Comparison of ENCODE assay signal across 37 mouse cellular contexts in the genomic region with DNA sequence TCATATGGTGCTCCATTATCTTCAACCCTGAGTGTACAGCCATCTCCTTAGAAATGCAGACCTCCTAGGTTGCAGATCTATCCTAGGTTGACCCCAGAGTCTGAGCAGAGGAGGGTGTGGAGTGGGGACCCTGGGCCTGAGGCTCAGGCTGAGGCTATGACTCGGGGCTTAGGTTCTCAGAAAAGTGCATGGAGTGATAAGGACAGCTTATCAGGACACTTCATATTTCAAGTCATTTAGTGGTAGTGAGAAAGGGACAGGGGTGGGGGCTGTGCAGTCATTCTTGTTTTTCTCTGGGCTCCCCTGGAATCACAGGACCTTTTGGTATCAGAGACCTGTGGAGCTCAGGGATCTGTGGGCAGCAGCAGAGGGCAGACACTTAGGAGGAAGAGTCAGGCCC. TPM values are rescaled to one million over a fixed set of nuclear protein-coding genes. Genes with fewer than 3 reads are reported as not detected.
A peak's percentile ranks its signal among the peaks of the same experiment; 100 is the strongest.
DNase-seq lines count a peak whose midpoint lies in the region; ATAC-seq and TF ChIP-seq lines count a peak whose summit lies in the region.
"Had no signal": no experiment of that assay in that cellular context is flagged by ENCODE, and none has a peak within 500 bp of the region (broad histone marks: within the 10 kb centered on the region; RNA-seq: fewer than 3 reads in every experiment).

No protein-coding gene starts in this region.

- ATAC-seq in liver, embryonic 12.5 days = peak; percentile 85
- ATAC-seq in megakaryocyte progenitor cell, adult 5-6 weeks (replicated peaks; ENCODE audit: poor library complexity) = peak; percentile 56
- ATAC-seq: forebrain, embryonic 14.5 days; lung, postnatal 0 days; midbrain, embryonic 16.5 days had no signal

- H3K9me3 ChIP-seq in MEL (replicated peaks; ENCODE audit: insufficient read depth, low read length) = no peaks in the 10 kb centered on the region
- H3K9me3 ChIP-seq in liver, embryonic 12.5 days (replicated peaks) = no peaks in the 10 kb centered on the region
- H3K9me3 ChIP-seq: heart, embryonic 13.5 days; hindbrain, embryonic 15.5 days; kidney, embryonic 15.5 days; limb, embryonic 12.5 days had no signal

- TF ChIP-seq POLR2A in MEL (IDR thresholded peaks at IDR 0.05; ENCODE audit: control insufficient read depth in 1 of 2, insufficient read depth in 1 of 2, low read depth in 1 of 2, low read length in 2 of 2, poor library complexity in 1 of 2) = no peak
- no peak for TF ChIP-seq POLR2A in cerebellum, adult 2 months (IDR thresholded peaks at IDR 0.05; ENCODE audit: borderline replicate concordance, insufficient read depth, low read length)

- H3K9ac ChIP-seq in MEL (ENCODE audit: control insufficient read depth, low read depth, low read length, poor library complexity, severe bottlenecking) = no peak overlapping the region
- no peak overlapping the region for H3K9ac ChIP-seq in liver, embryonic 12.5 days
- H3K9ac ChIP-seq: heart, embryonic 13.5 days; hindbrain, embryonic 15.5 days; kidney, embryonic 15.5 days; limb, embryonic 12.5 days had no signal

- 0% methylated on average over 1 of the region's 1 CpGs for WGBS in liver, embryonic 12.5 days (ENCODE audit: insufficient replicate concordance)
- 91% methylated on average over 1 of the region's 1 CpGs for WGBS in cerebellum, adult 2 months

- no peak for TF ChIP-seq RAD21 in MEL (IDR thresholded peaks at IDR 0.05; ENCODE audit: low read depth, low read length)

- H3K4me2 ChIP-seq in liver, embryonic 12.5 days = peak overlapping the region; percentile 38
- H3K4me2 ChIP-seq: heart, embryonic 13.5 days; hindbrain, embryonic 15.5 days; kidney, embryonic 15.5 days; limb, embryonic 12.5 days; midbrain, embryonic 11.5 days had no signal

- TF ChIP-seq CTCF in MEL (IDR thresholded peaks at IDR 0.05 in 2 of 3, conservative IDR thresholded peaks at IDR 0.05 in 1 of 3; ENCODE audit: control insufficient read depth in 1 of 3, insufficient read depth in 1 of 3, low read depth in 2 of 3, low read length in 3 of 3, poor library complexity in 1 of 3, severe bottlenecking in 1 of 3) = no peak
- no peak for TF ChIP-seq CTCF in cerebellum, adult 2 months (IDR thresholded peaks at IDR 0.05; ENCODE audit: borderline replicate concordance, insufficient read depth, low read depth, low read length)

- peak; percentile 67 to 68 for TF ChIP-seq EP300 in MEL (IDR thresholded peaks at IDR 0.05; ENCODE audit: low read depth in 1 of 2, low read length in 2 of 2)

- peak; percentile 57 for DNase-seq in heart, adult 11 months
- DNase-seq in heart, adult 9 months (ENCODE audit: low spot score in 2 of 2) = no peak
- DNase-seq in MEL (ENCODE audit: low read depth, low spot score) = peak; percentile 44
- no peak for DNase-seq in layer of hippocampus, adult 9-10 months (ENCODE audit: low spot score)
- no peak for DNase-seq in cerebellum, adult 2 months
- DNase-seq: adrenal gland, postnatal 25 days; cerebellum, adult 18-20 months; cerebellum, postnatal 14 days; gastrocnemius, postnatal 36 days; heart, adult 2 months; heart, postnatal 10 days; kidney, adult 18-20 months; kidney, postnatal 25 days; lung, adult 18-20 months; lung, postnatal 4 days; right cerebral cortex, postnatal 25 days; thymus, adult 18-20 months; thymus, postnatal 25 days had no signal

- H3K27ac ChIP-seq in MEL (ENCODE audit: control insufficient read depth, low read depth, low read length) = peak overlapping the region; percentile 38
- no peak overlapping the region for H3K27ac ChIP-seq in liver, embryonic 12.5 days
- no peak overlapping the region for H3K27ac ChIP-seq in cerebellum, adult 2 months (ENCODE audit: insufficient read depth, low read length)
- H3K27ac ChIP-seq: heart, adult 2 months; heart, embryonic 13.5 days; hindbrain, embryonic 15.5 days; kidney, embryonic 15.5 days; layer of hippocampus, adult 2 months; limb, embryonic 12.5 days had no signal

- H3K4me1 ChIP-seq in MEL (ENCODE audit: control insufficient read depth in 1 of 2, insufficient read depth in 2 of 2, low read length in 2 of 2) = peaks cover 7 to 22% of the 10 kb centered on the region in 2 experiments
- H3K4me1 ChIP-seq in liver, embryonic 12.5 days = peaks cover 46% of the 10 kb centered on the region
- no peaks in the 10 kb centered on the region for H3K4me1 ChIP-seq in cerebellum, adult 2 months (ENCODE audit: control insufficient read depth, insufficient read depth, low read length)
- H3K4me1 ChIP-seq: hindbrain, embryonic 15.5 days; kidney, embryonic 15.5 days; limb, embryonic 12.5 days had no signal

- H3K36me3 ChIP-seq in MEL (ENCODE audit: control insufficient read depth in 1 of 2, insufficient read depth in 2 of 2, low read length in 2 of 2) = peaks cover 0 to 26% of the 10 kb centered on the region in 2 experiments; a peak in 2 of 4 replicates
- no peaks in the 10 kb centered on the region for H3K36me3 ChIP-seq in liver, embryonic 12.5 days
- H3K36me3 ChIP-seq: heart, embryonic 13.5 days; hindbrain, embryonic 15.5 days; kidney, embryonic 15.5 days; limb, embryonic 12.5 days had no signal

- no peaks in the 10 kb centered on the region for H3K79me2 ChIP-seq in MEL (ENCODE audit: control insufficient read depth, insufficient read depth, low read length, poor library complexity)

- no peaks in the 10 kb centered on the region for H3K27me3 ChIP-seq in MEL (ENCODE audit: control insufficient read depth in 1 of 2, insufficient read depth in 2 of 2, low read length in 2 of 2)
- no peaks in the 10 kb centered on the region for H3K27me3 ChIP-seq in liver, embryonic 12.5 days (replicated peaks)
- H3K27me3 ChIP-seq in cerebellum, adult 2 months (ENCODE audit: control insufficient read depth, insufficient read depth, low read length) = no peaks in the 10 kb centered on the region
- H3K27me3 ChIP-seq: heart, embryonic 13.5 days; hindbrain, embryonic 15.5 days; kidney, embryonic 15.5 days; limb, embryonic 12.5 days had no signal

- no peak overlapping the region for H3K4me3 ChIP-seq in MEL (ENCODE audit: control insufficient read depth in 1 of 2, insufficient read depth in 1 of 2, low read depth in 2 of 2, low read length in 2 of 2)
- no peak overlapping the region for H3K4me3 ChIP-seq in liver, embryonic 12.5 days
- no peak overlapping the region for H3K4me3 ChIP-seq in cerebellum, adult 2 months (replicated peaks; ENCODE audit: insufficient read depth, low read depth, low read length)
- H3K4me3 ChIP-seq: heart, adult 2 months; heart, embryonic 13.5 days; hindbrain, embryonic 15.5 days; kidney, embryonic 15.5 days; layer of hippocampus, adult 2 months; limb, embryonic 12.5 days had no signal

TF ChIP-seq in MEL, 35 proteins besides CTCF, POLR2A, EP300 and RAD21 (continues in another document):
- no peak for TF ChIP-seq TBP (IDR thresholded peaks at IDR 0.05; ENCODE audit: low read depth, low read length)
- 0 out of 2 replicates have a peak, but pooled peaks have one; percentile 47 for TF ChIP-seq MAZ (IDR thresholded peaks at IDR 0.05; ENCODE audit: low read depth, low read length)
- TF ChIP-seq TCF12 (IDR thresholded peaks at IDR 0.05; ENCODE audit: low read depth, low read length) = peak; percentile 67
- no peak for TF ChIP-seq NELFE (IDR thresholded peaks at IDR 0.05; ENCODE audit: low read depth, low read length)
- TF ChIP-seq GATA1 (IDR thresholded peaks at IDR 0.05; ENCODE audit: low read depth, low read length) = peak; percentile 83
- peak; percentile 54; the same call in 1 of the 2 replicates for TF ChIP-seq ETS1 (IDR thresholded peaks at IDR 0.05; ENCODE audit: low read depth, low read length)

RNA-seq across cellular contexts. Expression of a gene that starts 2.0 kb away (rescaled TPM):
- 0.04 and 0.07 TPM in 2 replicates for total RNA-seq in MEL (2012; rRNA removed)
- polyA plus RNA-seq in MEL (2012; ENCODE audit: insufficient read depth in 1 of 2, insufficient read length in 2 of 2, low read depth in 1 of 2, low replicate concordance in 2 of 2, missing spikeins in 1 of 2) = under 1 TPM in 1 of 2 experiments, not detected in 1; 0.07 TPM
- polyA plus RNA-seq in liver, embryonic 12.5 days (2016; fragmentation: Nextera tagmentation; extraction: Ambion mirVana) = 0.04 and 0.19 TPM in 2 replicates
- not detected in 2 replicates for total RNA-seq in megakaryocyte progenitor cell, adult 5-6 weeks (2015)
- not detected in 2 replicates for total RNA-seq in megakaryocyte progenitor cell, adult 5-6 weeks (2017)
- polyA plus RNA-seq in cerebellum, adult 2 months (2012; rRNA removed) = not detected in 2 replicates
- total RNA-seq: adrenal gland, adult 18-20 months; adrenal gland, postnatal 25 days; gastrocnemius, postnatal 36 days; heart, adult 2 months; heart, postnatal 10 days; hematopoietic stem cell, adult 5-6 weeks; layer of hippocampus, adult 2 months; left cerebral cortex, postnatal 10 days; neutrophil, adult 5-6 weeks had no signal
- polyA plus RNA-seq: embryonic facial prominence, embryonic 11.5 days; forebrain, embryonic 14.5 days; heart, adult 2 months; heart, embryonic 13.5 days; limb, embryonic 12.5 days; lung, postnatal 0 days had no signal

RNA-seq across cellular contexts. Expression of a gene that starts 4.6 kb away (rescaled TPM):
- total RNA-seq in MEL (2012; rRNA removed) = 0.12 TPM in 1 of 2 replicates, not detected in the other
- under 1 TPM in 1 of 2 experiments, not detected in 1; 0.61 TPM for polyA plus RNA-seq in MEL (2012; ENCODE audit: insufficient read depth in 1 of 2, insufficient read length in 2 of 2, low read depth in 1 of 2, low replicate concordance in 2 of 2, missing spikeins in 1 of 2)
- 0.33 and 0.41 TPM in 2 replicates for polyA plus RNA-seq in liver, embryonic 12.5 days (2016; fragmentation: Nextera tagmentation; extraction: Ambion mirVana)
- not detected in 2 replicates for total RNA-seq in megakaryocyte progenitor cell, adult 5-6 weeks (2015)
- not detected in 2 replicates for total RNA-seq in megakaryocyte progenitor cell, adult 5-6 weeks (2017)
- polyA plus RNA-seq in cerebellum, adult 2 months (2012; rRNA removed) = not detected in 2 replicates
- total RNA-seq: adrenal gland, adult 18-20 months; adrenal gland, postnatal 25 days; gastrocnemius, postnatal 36 days; heart, adult 2 months; heart, postnatal 10 days; hematopoietic stem cell, adult 5-6 weeks; layer of hippocampus, adult 2 months; left cerebral cortex, postnatal 10 days; neutrophil, adult 5-6 weeks had no signal
- polyA plus RNA-seq: forebrain, embryonic 14.5 days; heart, adult 2 months; heart, embryonic 13.5 days; lung, postnatal 0 days had no signal

RNA-seq across cellular contexts. Expression of a gene that starts 13.3 kb away (rescaled TPM):
- 0.12 TPM in 1 of 2 replicates, not detected in the other for total RNA-seq in MEL (2012; rRNA removed)
- under 1 TPM in 1 of 2 experiments, not detected in 1; 0.25 TPM for polyA plus RNA-seq in MEL (2012; ENCODE audit: insufficient read depth in 1 of 2, insufficient read length in 2 of 2, low read depth in 1 of 2, low replicate concordance in 2 of 2, missing spikeins in 1 of 2)
- not detected in 2 replicates for polyA plus RNA-seq in liver, embryonic 12.5 days (2016; fragmentation: Nextera tagmentation; extraction: Ambion mirVana)
- total RNA-seq in megakaryocyte progenitor cell, adult 5-6 weeks (2015) = not detected in 2 replicates
- total RNA-seq in megakaryocyte progenitor cell, adult 5-6 weeks (2017) = not detected in 2 replicates
- polyA plus RNA-seq in cerebellum, adult 2 months (2012; rRNA removed) = not detected in 2 replicates
- total RNA-seq: adrenal gland, adult 18-20 months; adrenal gland, postnatal 25 days; gastrocnemius, postnatal 36 days; heart, adult 2 months; heart, postnatal 10 days; hematopoietic stem cell, adult 5-6 weeks; layer of hippocampus, adult 2 months; left cerebral cortex, postnatal 10 days; neutrophil, adult 5-6 weeks had no signal
- polyA plus RNA-seq: embryonic facial prominence, embryonic 11.5 days; forebrain, embryonic 14.5 days; heart, adult 2 months; lung, postnatal 0 days had no signal

RNA-seq across cellular contexts. Expression of a gene that starts 44.6 kb away (rescaled TPM):
- total RNA-seq in MEL (2012; rRNA removed) = 147 and 154 TPM in 2 replicates
- 100 to 1,000 TPM in 1 of 2 experiments, not detected in 1; 228 TPM for polyA plus RNA-seq in MEL (2012; ENCODE audit: insufficient read depth in 1 of 2, insufficient read length in 2 of 2, low read depth in 1 of 2, low replicate concordance in 2 of 2, missing spikeins in 1 of 2)
- polyA plus RNA-seq in liver, embryonic 12.5 days (2016; fragmentation: Nextera tagmentation; extraction: Ambion mirVana) = 254 and 266 TPM in 2 replicates
- 245 and 255 TPM in 2 replicates for total RNA-seq in megakaryocyte progenitor cell, adult 5-6 weeks (2015)
- 673 and 874 TPM in 2 replicates for total RNA-seq in megakaryocyte progenitor cell, adult 5-6 weeks (2017)
- 17.0 and 20.0 TPM in 2 replicates for polyA plus RNA-seq in cerebellum, adult 2 months (2012; rRNA removed)

RNA-seq across cellular contexts. Expression of a gene that starts 48.4 kb away (rescaled TPM):
- not detected in 2 replicates for total RNA-seq in MEL (2012; rRNA removed)
- polyA plus RNA-seq in MEL (2012; ENCODE audit: insufficient read depth in 1 of 2, insufficient read length in 2 of 2, low read depth in 1 of 2, low replicate concordance in 2 of 2, missing spikeins in 1 of 2) = not detected
- polyA plus RNA-seq in liver, embryonic 12.5 days (2016; fragmentation: Nextera tagmentation; extraction: Ambion mirVana) = not detected in 2 replicates
- not detected in 2 replicates for total RNA-seq in megakaryocyte progenitor cell, adult 5-6 weeks (2015)
- not detected in 2 replicates for total RNA-seq in megakaryocyte progenitor cell, adult 5-6 weeks (2017)
- not detected in 2 replicates for polyA plus RNA-seq in cerebellum, adult 2 months (2012; rRNA removed)
- total RNA-seq: adrenal gland, adult 18-20 months; adrenal gland, postnatal 25 days; gastrocnemius, postnatal 36 days; heart, adult 2 months; heart, postnatal 10 days; hematopoietic stem cell, adult 5-6 weeks; layer of hippocampus, adult 2 months; left cerebral cortex, postnatal 10 days; neutrophil, adult 5-6 weeks had no signal
- polyA plus RNA-seq: embryonic facial prominence, embryonic 11.5 days; forebrain, embryonic 14.5 days; heart, adult 2 months; heart, embryonic 13.5 days; hindbrain, embryonic 15.5 days; intestine, embryonic 14.5 days; kidney, embryonic 15.5 days; limb, embryonic 12.5 days; lung, postnatal 0 days; midbrain, embryonic 11.5 days; midbrain, embryonic 16.5 days; neural tube, embryonic 11.5 days; stomach, embryonic 16.5 days had no signal

Comparison
In these comparisons a context has a peak if more than half of its experiments do, and no peak if none do; other contexts are left out.
1. DNase-seq: peak in heart, adult 11 months (single experiment) and MEL (single experiment); none in heart, adult 9 months (0 of 2), layer of hippocampus, adult 9-10 months (single experiment) and cerebellum, adult 2 months (0 of 2).